Mouse (Mus musculus): Measurements from ENCODE around the gene Slc26a5. TPM values are rescaled to one million over a fixed set of nuclear protein-coding genes. Genes with fewer than 3 reads are reported as not detected.

The Slc26a5 gene
- under 1 TPM; 0.18 to 0.69 TPM for total RNA-seq (2021)

- intact Hi-C loops (cut with DNase I), result no loop called here
- DNase-seq (ENCODE audit: low spot score in 2 of 2), result no peak
These were observed at the start of gene Slc26a5 for GRCm38 (mm10) chr5:21865346-21866107. TSS of gene Slc26a5 (minus strand) at chr5:21865604.

GRCm38 (mm10) chr5:21914776-21915175, 49.4 kb upstream of the Slc26a5 start:
- intact Hi-C loops (cut with DNase I), result no loop called here
- no peak for DNase-seq (ENCODE audit: low spot score in 2 of 2)

- DNase-seq (ENCODE audit: low spot score in 2 of 2), result peak in 1 of 2 experiments; percentile 30
- intact Hi-C loops (cut with DNase I), result no loop called here
These were observed 47.6 kb upstream of the Slc26a5 start for GRCm38 (mm10) chr5:21912835-21913530.

- no peak for DNase-seq (ENCODE audit: low spot score in 2 of 2)
- intact Hi-C loops (cut with DNase I), result no loop called here
These were observed 45.3 kb upstream of the Slc26a5 start for GRCm38 (mm10) chr5:21910726-21911125.

- DNase-seq (ENCODE audit: low spot score in 2 of 2), result no peak
- intact Hi-C loops (cut with DNase I), result no loop called here
These were observed 44.3 kb upstream of the Slc26a5 start for GRCm38 (mm10) chr5:21909713-21910112.

GRCm38 (mm10) chr5:21901411-21901810, 36.0 kb upstream of the Slc26a5 start:
- no peak for DNase-seq (ENCODE audit: low spot score in 2 of 2)
- intact Hi-C loops (cut with DNase I), result no loop called here

GRCm38 (mm10) chr5:21900891-21901290, 35.5 kb upstream of the Slc26a5 start:
- intact Hi-C loops (cut with DNase I), result no loop called here
- DNase-seq (ENCODE audit: low spot score in 2 of 2), result no peak

GRCm38 (mm10) chr5:21898875-21899274, 33.5 kb upstream of the Slc26a5 start:
- no peak for DNase-seq (ENCODE audit: low spot score in 2 of 2)
- intact Hi-C loops (cut with DNase I), result no loop called here

- intact Hi-C loops (cut with DNase I), result no loop called here
- DNase-seq (ENCODE audit: low spot score in 2 of 2), result no peak
These were observed 31.2 kb upstream of the Slc26a5 start for GRCm38 (mm10) chr5:21896586-21896985.

- DNase-seq (ENCODE audit: low spot score in 2 of 2), result peak in 1 of 2 experiments; percentile 82
- intact Hi-C loops (cut with DNase I), result no loop called here
These were observed 28.8 kb upstream of the Slc26a5 start for GRCm38 (mm10) chr5:21894168-21894567.

GRCm38 (mm10) chr5:21866750-21867149, 1.3 kb upstream of the Slc26a5 start:
- intact Hi-C loops (cut with DNase I), result no loop called here
- no peak for DNase-seq (ENCODE audit: low spot score in 2 of 2)

GRCm38 (mm10) chr5:21866311-21866712, 908 bp upstream of the Slc26a5 start:
- intact Hi-C loops (cut with DNase I), result no loop called here
- peak; percentile 20 to 47 for DNase-seq (ENCODE audit: low spot score in 2 of 2)

- intact Hi-C loops (cut with DNase I), result no loop called here
These were observed 6.8 kb downstream of the Slc26a5 start for GRCm38 (mm10) chr5:21858653-21859052.

GRCm38 (mm10) chr5:21851679-21852340, 13.6 kb downstream of the Slc26a5 start:
- peak; percentile 12 to 24 for DNase-seq (ENCODE audit: low spot score in 2 of 2)
- intact Hi-C loops (cut with DNase I), result no loop called here

More at GRCm38 (mm10) chr5:21858653-21859052, 6.8 kb downstream of the Slc26a5 start:
- no peak for DNase-seq (ENCODE audit: low spot score in 2 of 2)

GRCm38 (mm10) chr5:21847438-21847837, 18.0 kb downstream of the Slc26a5 start:
- no peak for DNase-seq (ENCODE audit: low spot score in 2 of 2)
- intact Hi-C loops (cut with DNase I), result no loop called here

GRCm38 (mm10) chr5:21846616-21847290, 18.7 kb downstream of the Slc26a5 start:
- intact Hi-C loops (cut with DNase I), result no loop called here
- DNase-seq (ENCODE audit: low spot score in 2 of 2), result no peak

GRCm38 (mm10) chr5:21844676-21845075, 20.7 kb downstream of the Slc26a5 start:
- no peak for DNase-seq (ENCODE audit: low spot score in 2 of 2)
- intact Hi-C loops (cut with DNase I), result no loop called here

GRCm38 (mm10) chr5:21831761-21832160, 33.6 kb downstream of the Slc26a5 start:
- intact Hi-C loops (cut with DNase I), result no loop called here
- DNase-seq (ENCODE audit: low spot score in 2 of 2), result no peak

GRCm38 (mm10) chr5:21828855-21829254, 36.5 kb downstream of the Slc26a5 start:
- intact Hi-C loops (cut with DNase I), result no loop called here

GRCm38 (mm10) chr5:21827643-21828042, 37.8 kb downstream of the Slc26a5 start:
- intact Hi-C loops (cut with DNase I), result no loop called here
- DNase-seq (ENCODE audit: low spot score in 2 of 2), result no peak

More at GRCm38 (mm10) chr5:21828855-21829254, 36.5 kb downstream of the Slc26a5 start:
- peak; percentile 28 to 76 for DNase-seq (ENCODE audit: low spot score in 2 of 2)
